Mouse (Mus musculus) liver, embryonic 14.5 days (tissue): ENCODE data around the gene Crim1.

Experiments
- CTCF ChIP-seq: IDR thresholded peaks from 2 replicates; pipeline ENCODE4 v1.5.1; 2016; ENCODE audit warnings: antibody characterized with exemption, low read depth, control low read depth
- EP300 ChIP-seq: IDR thresholded peaks from 2 replicates; pipeline ENCODE4 v1.6.1; 2016; ENCODE audit warnings: antibody characterized with exemption, low read depth

DNA sequence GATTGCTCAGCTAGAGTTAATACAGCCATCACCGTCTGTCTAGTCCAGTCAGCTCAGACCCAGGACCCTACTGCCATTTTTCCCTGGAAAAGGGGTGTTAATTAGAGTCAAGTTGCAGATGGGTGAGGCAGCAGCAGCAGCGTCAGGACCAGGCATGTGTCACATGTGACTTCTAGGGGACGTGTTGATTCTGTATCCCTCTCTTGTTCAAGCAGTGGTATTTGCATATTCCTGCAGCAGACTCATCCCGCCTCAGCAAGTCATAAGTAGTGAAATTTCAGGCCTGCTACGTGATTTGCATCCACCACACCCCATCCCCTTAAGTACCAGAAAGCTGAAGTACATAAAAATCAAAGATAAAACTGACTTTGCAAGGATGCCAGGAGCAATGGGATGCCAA is 113.6 kb downstream of the Crim1 start:
- TF ChIP-seq CTCF (no peak), EP300 (no peak)
